16 mouse cellular contexts compared by ENCODE assay signal in the genomic region with DNA sequence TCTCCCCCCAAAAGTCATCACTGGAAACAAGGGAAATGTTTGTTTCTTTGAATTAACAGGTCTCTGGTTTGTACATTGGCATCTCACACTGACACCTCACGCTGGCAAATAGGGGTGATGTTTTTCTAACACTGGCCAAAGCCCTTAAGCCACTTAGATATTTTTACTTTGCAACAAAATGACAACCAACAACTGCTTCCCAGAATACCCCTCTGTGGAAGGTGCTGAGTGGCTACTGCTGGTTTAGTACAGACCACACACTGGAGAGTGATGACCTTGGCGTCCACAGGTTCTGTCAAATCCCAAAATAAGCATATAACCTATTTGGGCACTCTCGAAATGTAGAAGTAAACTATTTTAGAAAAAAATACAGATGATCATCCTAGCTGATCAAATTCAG.
DNase-seq lines count a peak whose midpoint lies in the region; ATAC-seq lines count a peak whose summit lies in the region.
"Had no signal": no experiment of that assay in that cellular context is flagged by ENCODE, and none has a peak within 500 bp of the region (broad histone marks: within the 10 kb centered on the region; RNA-seq: fewer than 3 reads in every experiment).

No protein-coding gene starts in this region.

- ATAC-seq in embryonic facial prominence, embryonic 14.5 days (ENCODE audit: low read depth), result no peak
- no peak for ATAC-seq in hindbrain, embryonic 12.5 days (ENCODE audit: low FRiP score)
- no peak for ATAC-seq in hindbrain, embryonic 11.5 days (ENCODE audit: low FRiP score)
- no peak for ATAC-seq in neural tube, embryonic 15.5 days (ENCODE audit: low FRiP score)
- no peak for ATAC-seq in liver, embryonic 11.5 days (replicated peaks; ENCODE audit: low FRiP score)
- ATAC-seq: intestine, embryonic 16.5 days had no signal

- H3K4me1 ChIP-seq in embryonic facial prominence, embryonic 14.5 days (ENCODE audit: control insufficient read depth, insufficient read depth, low read length), result peaks cover 28% of the 10 kb centered on the region
- H3K4me1 ChIP-seq in embryonic facial prominence, embryonic 10.5 days, result peaks cover 62% of the 10 kb centered on the region
- H3K4me1 ChIP-seq in hindbrain, embryonic 12.5 days, result peaks cover 55% of the 10 kb centered on the region
- H3K4me1 ChIP-seq in hindbrain, embryonic 11.5 days (replicated peaks; ENCODE audit: control insufficient read depth, insufficient read depth, low read length), result peaks cover 17% of the 10 kb centered on the region
- peaks cover 51% of the 10 kb centered on the region for H3K4me1 ChIP-seq in midbrain, embryonic 10.5 days
- peaks cover 63% of the 10 kb centered on the region for H3K4me1 ChIP-seq in neural tube, embryonic 15.5 days
- H3K4me1 ChIP-seq in liver, embryonic 11.5 days (replicated peaks; ENCODE audit: control insufficient read depth, insufficient read depth, low read length), result peaks cover 9% of the 10 kb centered on the region

- H3K9me3 ChIP-seq in embryonic facial prominence, embryonic 14.5 days (ENCODE audit: control insufficient read depth, low read length), result no peaks in the 10 kb centered on the region
- no peaks in the 10 kb centered on the region for H3K9me3 ChIP-seq in embryonic facial prominence, embryonic 10.5 days
- H3K9me3 ChIP-seq in hindbrain, embryonic 12.5 days (replicated peaks), result no peaks in the 10 kb centered on the region
- no peaks in the 10 kb centered on the region for H3K9me3 ChIP-seq in hindbrain, embryonic 11.5 days (ENCODE audit: control insufficient read depth, low read length)
- H3K9me3 ChIP-seq in midbrain, embryonic 10.5 days (replicated peaks), result no peaks in the 10 kb centered on the region
- H3K9me3 ChIP-seq in neural tube, embryonic 15.5 days (replicated peaks), result no peaks in the 10 kb centered on the region
- H3K9me3 ChIP-seq in liver, embryonic 11.5 days (ENCODE audit: control insufficient read depth, low read length), result no peaks in the 10 kb centered on the region
- H3K9me3 ChIP-seq: limb, embryonic 13.5 days; midbrain, embryonic 12.5 days; stomach, embryonic 15.5 days had no signal

- peak overlapping the region; percentile 59; the same call in 1 of the 2 replicates for H3K4me2 ChIP-seq in embryonic facial prominence, embryonic 14.5 days (ENCODE audit: low read depth, low read length)
- peak overlapping the region; percentile 40; the same call in 1 of the 2 replicates for H3K4me2 ChIP-seq in hindbrain, embryonic 12.5 days (replicated peaks)
- H3K4me2 ChIP-seq in hindbrain, embryonic 11.5 days (replicated peaks; ENCODE audit: low read depth, low read length), result no peak overlapping the region
- peak overlapping the region; percentile 61 for H3K4me2 ChIP-seq in neural tube, embryonic 15.5 days
- H3K4me2 ChIP-seq in liver, embryonic 11.5 days, result no peak overlapping the region

- H3K27ac ChIP-seq in embryonic facial prominence, embryonic 14.5 days (replicated peaks; ENCODE audit: low read depth, low read length), result no peak overlapping the region
- H3K27ac ChIP-seq in embryonic facial prominence, embryonic 10.5 days (replicated peaks), result no peak overlapping the region
- peak overlapping the region; percentile 94; the same call in 1 of the 2 replicates for H3K27ac ChIP-seq in hindbrain, embryonic 12.5 days
- no peak overlapping the region for H3K27ac ChIP-seq in hindbrain, embryonic 11.5 days (ENCODE audit: low read depth, low read length)
- peak overlapping the region; percentile 89; the same call in 1 of the 2 replicates for H3K27ac ChIP-seq in midbrain, embryonic 10.5 days (replicated peaks)
- peak overlapping the region; percentile 97 for H3K27ac ChIP-seq in neural tube, embryonic 15.5 days (replicated peaks)
- no peak overlapping the region for H3K27ac ChIP-seq in liver, embryonic 11.5 days (ENCODE audit: low read depth, low read length)
- H3K27ac ChIP-seq: limb, embryonic 13.5 days had no signal

- H3K27me3 ChIP-seq in embryonic facial prominence, embryonic 14.5 days (replicated peaks; ENCODE audit: control insufficient read depth, insufficient read depth, low read length), result no peaks in the 10 kb centered on the region
- H3K27me3 ChIP-seq in embryonic facial prominence, embryonic 10.5 days (replicated peaks; ENCODE audit: low read depth, poor library complexity, severe bottlenecking), result no peaks in the 10 kb centered on the region
- no peaks in the 10 kb centered on the region for H3K27me3 ChIP-seq in hindbrain, embryonic 12.5 days
- H3K27me3 ChIP-seq in hindbrain, embryonic 11.5 days (ENCODE audit: control insufficient read depth, insufficient read depth, low read length), result no peaks in the 10 kb centered on the region
- no peaks in the 10 kb centered on the region for H3K27me3 ChIP-seq in midbrain, embryonic 10.5 days (ENCODE audit: low read depth, poor library complexity, severe bottlenecking)
- no peaks in the 10 kb centered on the region for H3K27me3 ChIP-seq in neural tube, embryonic 15.5 days (replicated peaks)
- no peaks in the 10 kb centered on the region for H3K27me3 ChIP-seq in liver, embryonic 11.5 days (replicated peaks; ENCODE audit: control insufficient read depth, insufficient read depth, low read length)
- H3K27me3 ChIP-seq: CH12.LX; limb, embryonic 13.5 days; midbrain, embryonic 12.5 days; stomach, embryonic 15.5 days had no signal

- H3K36me3 ChIP-seq in embryonic facial prominence, embryonic 14.5 days (ENCODE audit: control insufficient read depth, insufficient read depth, low read length), result no peaks in the 10 kb centered on the region
- no peaks in the 10 kb centered on the region for H3K36me3 ChIP-seq in embryonic facial prominence, embryonic 10.5 days (replicated peaks)
- no peaks in the 10 kb centered on the region for H3K36me3 ChIP-seq in hindbrain, embryonic 12.5 days
- no peaks in the 10 kb centered on the region for H3K36me3 ChIP-seq in hindbrain, embryonic 11.5 days (ENCODE audit: control insufficient read depth, insufficient read depth, low read length)
- no peaks in the 10 kb centered on the region for H3K36me3 ChIP-seq in midbrain, embryonic 10.5 days
- H3K36me3 ChIP-seq in neural tube, embryonic 15.5 days, result no peaks in the 10 kb centered on the region
- no peaks in the 10 kb centered on the region for H3K36me3 ChIP-seq in liver, embryonic 11.5 days (ENCODE audit: control insufficient read depth, insufficient read depth, low read length)
- H3K36me3 ChIP-seq: limb, embryonic 13.5 days; midbrain, embryonic 12.5 days; stomach, embryonic 15.5 days had no signal

- H3K4me3 ChIP-seq in embryonic facial prominence, embryonic 14.5 days (ENCODE audit: low read depth, low read length), result no peak overlapping the region
- H3K4me3 ChIP-seq in embryonic facial prominence, embryonic 10.5 days, result no peak overlapping the region
- H3K4me3 ChIP-seq in hindbrain, embryonic 12.5 days, result no peak overlapping the region
- no peak overlapping the region for H3K4me3 ChIP-seq in hindbrain, embryonic 11.5 days (ENCODE audit: low read depth, low read length)
- no peak overlapping the region for H3K4me3 ChIP-seq in midbrain, embryonic 10.5 days
- H3K4me3 ChIP-seq in neural tube, embryonic 15.5 days (replicated peaks), result peak overlapping the region; percentile 46
- H3K4me3 ChIP-seq in liver, embryonic 11.5 days (ENCODE audit: low read depth, low read length), result no peak overlapping the region
- H3K4me3 ChIP-seq: erythroblast, embryonic 14.5 days; midbrain, embryonic 12.5 days; stomach, embryonic 15.5 days had no signal

- no peak overlapping the region for H3K9ac ChIP-seq in embryonic facial prominence, embryonic 14.5 days (ENCODE audit: low read depth, low read length)
- H3K9ac ChIP-seq in hindbrain, embryonic 12.5 days, result 0 out of 2 replicates have a peak overlapping the region, but pooled peaks have one; percentile 23
- H3K9ac ChIP-seq in hindbrain, embryonic 11.5 days (ENCODE audit: low read depth, low read length), result no peak overlapping the region
- peak overlapping the region; percentile 65; the same call in 1 of the 2 replicates for H3K9ac ChIP-seq in neural tube, embryonic 15.5 days (replicated peaks)
- no peak overlapping the region for H3K9ac ChIP-seq in liver, embryonic 11.5 days (ENCODE audit: low read depth, low read length)
- H3K9ac ChIP-seq: midbrain, embryonic 12.5 days; stomach, embryonic 15.5 days had no signal

- DNase-seq in embryonic facial prominence, embryonic 14.5 days (ENCODE audit: low spot score), result no peak
- DNase-seq in embryonic facial prominence, embryonic 10.5 days (ENCODE audit: low spot score), result no peak
- DNase-seq in hindbrain, embryonic 11.5 days (ENCODE audit: low spot score), result no peak
- no peak for DNase-seq in midbrain, embryonic 10.5 days (ENCODE audit: low spot score)
- no peak for DNase-seq in urinary bladder, adult 18-20 months (ENCODE audit: low spot score in 2 of 2)
- DNase-seq in liver, embryonic 11.5 days (ENCODE audit: low spot score), result no peak
- DNase-seq: adrenal gland, postnatal 25 days; lung, postnatal 14 days had no signal

- 79% methylated on average over 3 of the region's 3 CpGs for WGBS in embryonic facial prominence, embryonic 14.5 days
- WGBS in embryonic facial prominence, embryonic 10.5 days, result 83% methylated on average over 3 of the region's 3 CpGs
- WGBS in hindbrain, embryonic 12.5 days, result 90% methylated on average over 3 of the region's 3 CpGs
- WGBS in hindbrain, embryonic 11.5 days, result 91% methylated on average over 3 of the region's 3 CpGs
- WGBS in midbrain, embryonic 10.5 days, result 87% methylated on average over 3 of the region's 3 CpGs
- WGBS in neural tube, embryonic 15.5 days, result 80% methylated on average over 3 of the region's 3 CpGs
- WGBS in liver, embryonic 11.5 days, result 83% methylated on average over 3 of the region's 3 CpGs

Comparison
In these comparisons a context has a peak if more than half of its experiments do, and no peak if none do; other contexts are left out.
1. H3K27ac ChIP-seq: peak in hindbrain, embryonic 12.5 days (single experiment), midbrain, embryonic 10.5 days (single experiment) and neural tube, embryonic 15.5 days (single experiment); none in embryonic facial prominence, embryonic 14.5 days (single experiment), embryonic facial prominence, embryonic 10.5 days (single experiment), hindbrain, embryonic 11.5 days (single experiment) and liver, embryonic 11.5 days (single experiment).
2. H3K4me2 ChIP-seq: peak in embryonic facial prominence, embryonic 14.5 days (single experiment), hindbrain, embryonic 12.5 days (single experiment) and neural tube, embryonic 15.5 days (single experiment); none in hindbrain, embryonic 11.5 days (single experiment) and liver, embryonic 11.5 days (single experiment).
3. H3K9ac ChIP-seq: peak in hindbrain, embryonic 12.5 days (single experiment) and neural tube, embryonic 15.5 days (single experiment); none in embryonic facial prominence, embryonic 14.5 days (single experiment), hindbrain, embryonic 11.5 days (single experiment) and liver, embryonic 11.5 days (single experiment).